ENCODE assay signal across 8 mouse cellular contexts in genomic region chr4:87401316-87402172, GRCm38 (mm10).
DNase-seq lines count a peak whose midpoint lies in the region; ATAC-seq and TF ChIP-seq lines count a peak whose summit lies in the region.

No protein-coding gene starts in this region.

- H3K27ac ChIP-seq in left cerebral cortex, adult 2 months = peak overlapping the region; percentile 37; the same call in 1 of the 2 replicates
- H3K27ac ChIP-seq in midbrain, embryonic 16.5 days (ENCODE audit: low read length) = peak overlapping the region; percentile 54; the same call in 1 of the 2 replicates

- intact Hi-C loops in left cerebral cortex, adult 2 months (cut with DNase I) = loop anchor here (5.0 kb wide), 2 partner anchors 71 to 326 kb away; no protein-coding TSS in a partner anchor

- peaks cover 2% of the 10 kb centered on the region for H3K27me3 ChIP-seq in megakaryocyte, embryonic 14.5 days (replicated peaks)
- H3K27me3 ChIP-seq in midbrain, embryonic 16.5 days (ENCODE audit: control insufficient read depth, insufficient read depth, low read depth, low read length) = no peaks in the 10 kb centered on the region

- peak overlapping the region; percentile 28 for H3K4me3 ChIP-seq in megakaryocyte, embryonic 14.5 days (replicated peaks)
- H3K4me3 ChIP-seq in left cerebral cortex, adult 2 months = peak overlapping the region; percentile 21; the same call in 1 of the 2 replicates
- H3K4me3 ChIP-seq in midbrain, embryonic 16.5 days (ENCODE audit: low read depth, low read length) = peak overlapping the region; percentile 20; the same call in 1 of the 2 replicates

- peaks cover 5% of the 10 kb centered on the region; the same call in 1 of the 2 replicates for H3K4me1 ChIP-seq in megakaryocyte, embryonic 14.5 days
- peaks cover 13% of the 10 kb centered on the region for H3K4me1 ChIP-seq in midbrain, embryonic 16.5 days (ENCODE audit: control insufficient read depth, insufficient read depth, low read length)

- TF ChIP-seq CTCF in left cerebral cortex, adult 2 months (IDR thresholded peaks at IDR 0.05) = no peak

- ATAC-seq in megakaryocyte, adult 5-6 weeks (ENCODE audit: poor library complexity, severe bottlenecking) = no peak
- peak; percentile 83 for ATAC-seq in frontal cortex, adult (ENCODE audit: low TSS enrichment)
- peak; percentile 60 to 75; a peak in 3 of 4 replicates for ATAC-seq in hematopoietic stem cell, adult 5-6 weeks (replicated peaks in 1 of 2; ENCODE audit: insufficient read depth in 1 of 2, low FRiP score in 2 of 2, low TSS enrichment in 1 of 2, low read depth in 1 of 2, poor library complexity in 2 of 2, severe bottlenecking in 2 of 2)
- ATAC-seq in midbrain, embryonic 16.5 days = peak; percentile 78

- DNase-seq in left cerebral cortex, adult 2 months (ENCODE audit: extremely low spot score in 1 of 2, low spot score in 2 of 2) = peak; percentile 22 to 48
- no peak for DNase-seq in spleen, adult 12 weeks (ENCODE audit: low spot score)
- DNase-seq in thymus, postnatal 25 days = no peak

- H3K9me3 ChIP-seq in megakaryocyte, embryonic 14.5 days = no peaks in the 10 kb centered on the region
- no peaks in the 10 kb centered on the region for H3K9me3 ChIP-seq in midbrain, embryonic 16.5 days (replicated peaks; ENCODE audit: control insufficient read depth, low read length, poor library complexity, severe bottlenecking)

- H3K9ac ChIP-seq in midbrain, embryonic 16.5 days (ENCODE audit: low read depth, low read length) = no peak overlapping the region

- H3K4me2 ChIP-seq in midbrain, embryonic 16.5 days (ENCODE audit: low read length) = peak overlapping the region; percentile 45

- 27% methylated on average over 20 of the region's 20 CpGs for WGBS in midbrain, embryonic 16.5 days

- no peaks in the 10 kb centered on the region for H3K36me3 ChIP-seq in megakaryocyte, embryonic 14.5 days (replicated peaks; ENCODE audit: low read length)
- no peaks in the 10 kb centered on the region for H3K36me3 ChIP-seq in midbrain, embryonic 16.5 days (ENCODE audit: control insufficient read depth, insufficient read depth, low read length)

Comparison
In these comparisons a context has a peak if more than half of its experiments do, and no peak if none do; other contexts are left out.
1. DNase-seq: peak in left cerebral cortex, adult 2 months (2 of 2); none in spleen, adult 12 weeks (single experiment) and thymus, postnatal 25 days (single experiment).
2. Peak in every context shown above with its lines, with median percentiles within 50 percentile points of each other: H3K4me3 ChIP-seq.